Mouse (Mus musculus) left cerebral cortex, postnatal 25 days (tissue): ENCODE results near the gene 1700010B08Rik. TPM values are rescaled to one million over a fixed set of nuclear protein-coding genes. Genes with fewer than 3 reads are reported as not detected.
"Not testable (repeated sequence)": the region's sequence is repeated elsewhere in the genome, so short reads cannot be mapped to it uniquely, and the experiment has no call there.

Source experiments
- DNase-seq, 2 experiments: peaks; one replicate each; pipeline ENCODE4 v3.0.0; 2022; ENCODE audit warnings: low spot score in 2 of 2, mixed read lengths in 1 of 2
- intact Hi-C: fragments of 180-260 bp; cut with DNase I; formaldehyde crosslinking; loops from one replicate; pipeline ENCODE4 v1.15.1; 2025
- total RNA-seq, 2 experiments: library from RNA; stranded (reverse); gene quantifications; 2 replicates each; pipeline ENCODE4 v1.2.3; 2021

The 1700010B08Rik gene
- total RNA-seq: not detected

- intact Hi-C loops, DNase-seq: not testable (repeated sequence)
Observed at GRCm38 (mm10) chr2:173719115-173719514, at the start of gene 1700010B08Rik. TSS of gene 1700010B08Rik (plus strand) at chr2:173719415.

DNA sequence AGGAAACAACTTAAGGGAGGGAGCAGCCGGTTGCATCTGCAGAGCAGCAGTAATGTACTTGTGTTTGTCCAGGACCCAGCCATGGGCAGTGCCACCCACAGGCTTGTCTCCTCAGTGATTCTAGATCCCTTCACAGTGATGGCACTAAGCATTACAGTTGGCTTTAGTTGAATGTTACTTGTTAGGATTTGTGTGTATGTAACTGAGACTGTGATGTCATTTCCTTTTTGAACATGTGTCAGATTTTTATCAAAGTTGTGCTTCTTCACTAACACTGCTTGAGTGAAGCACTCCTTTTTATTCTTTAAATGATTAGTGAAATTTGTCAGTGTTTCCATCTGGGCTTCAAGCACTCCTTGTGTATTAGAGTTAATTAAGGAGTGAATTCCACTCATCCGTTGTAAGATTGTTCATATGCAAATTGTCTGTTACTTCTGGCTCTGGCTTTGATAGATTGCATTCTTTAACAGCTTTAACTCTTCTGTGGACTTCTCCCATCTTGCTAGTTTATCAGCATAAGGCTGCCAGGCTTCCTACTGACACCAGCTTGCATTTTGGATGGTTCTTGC lies 46.8 kb upstream of the 1700010B08Rik start:
- DNase-seq: no peak
- intact Hi-C loops: no loop called here

GRCm38 (mm10) chr2:173673469-173673868 lies 45.7 kb upstream of the 1700010B08Rik start:
- DNase-seq: no peak
- intact Hi-C loops: no loop called here

DNA sequence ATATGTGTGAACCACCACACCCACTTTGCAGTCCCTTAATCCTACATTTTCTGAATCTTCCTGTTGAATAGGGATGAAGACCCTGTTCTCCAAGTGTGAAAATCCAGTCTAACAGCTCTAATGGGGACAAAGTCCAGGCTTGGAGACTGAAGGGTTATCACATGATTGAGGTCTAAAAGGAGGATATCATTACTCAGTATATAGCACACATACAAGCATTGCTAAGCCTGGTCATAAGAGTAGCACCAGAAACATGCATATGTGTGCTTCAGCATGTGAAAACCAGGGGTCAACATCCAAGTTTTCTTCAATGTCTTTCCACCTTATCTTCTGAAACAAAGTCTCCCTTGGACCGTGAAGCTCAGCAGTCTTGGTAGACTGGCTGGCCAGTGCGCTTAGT lies 40.6 kb upstream of the 1700010B08Rik start:
- intact Hi-C loops: no loop called here
- DNase-seq: no peak

GRCm38 (mm10) chr2:173679217-173679616 lies 40.0 kb upstream of the 1700010B08Rik start:
- DNase-seq: no peak
- intact Hi-C loops: no loop called here

GRCm38 (mm10) chr2:173680153-173680552 lies 39.1 kb upstream of the 1700010B08Rik start:
- DNase-seq: no peak
- intact Hi-C loops: no loop called here

DNA sequence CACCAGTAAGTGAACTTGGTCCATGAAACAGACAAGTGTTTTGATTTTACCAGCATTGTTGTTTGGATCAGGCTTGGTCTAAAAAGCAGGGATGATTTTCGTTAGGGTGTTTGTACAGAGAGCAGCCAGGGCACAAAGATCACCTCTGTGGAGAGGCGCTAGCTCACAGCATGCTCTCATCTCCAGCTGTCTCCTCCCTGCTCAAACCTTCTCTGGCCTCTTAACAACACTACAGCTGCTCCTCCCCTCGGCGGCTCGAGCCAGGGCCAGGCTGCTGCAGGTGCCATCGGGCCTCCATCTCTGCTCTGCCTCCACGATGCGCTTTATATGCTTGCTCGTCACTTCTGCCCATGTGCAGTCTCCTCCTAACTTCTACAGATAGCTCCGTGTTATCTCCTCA lies 36.4 kb upstream of the 1700010B08Rik start:
- intact Hi-C loops: no loop called here

GRCm38 (mm10) chr2:173685781-173686361 lies 33.3 kb upstream of the 1700010B08Rik start:
- no peak for DNase-seq
- intact Hi-C loops: no loop called here

More for the DNA sequence above, 36.4 kb upstream of the 1700010B08Rik start:
- no peak for DNase-seq

DNA sequence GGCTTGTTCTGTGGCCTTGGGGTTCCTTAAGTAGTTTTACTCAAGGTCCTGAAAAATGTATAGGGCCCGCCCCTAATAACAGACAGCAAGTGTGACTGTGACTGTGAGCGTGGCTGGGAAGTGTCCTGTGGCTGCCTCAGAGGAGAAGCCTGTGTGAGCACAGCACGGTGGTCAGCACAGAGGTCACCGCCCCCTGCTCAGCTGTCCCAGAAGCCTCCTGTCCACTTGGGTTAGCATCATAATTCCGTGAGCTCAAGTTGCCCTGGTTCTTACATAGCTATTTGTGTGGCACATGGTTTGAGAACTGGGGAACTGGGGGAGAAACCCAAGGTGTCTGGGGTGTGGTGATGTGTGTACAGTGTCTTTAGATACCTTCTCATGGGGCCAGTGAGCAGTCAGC lies 31.9 kb upstream of the 1700010B08Rik start:
- intact Hi-C loops: no loop called here
- no peak for DNase-seq

DNA sequence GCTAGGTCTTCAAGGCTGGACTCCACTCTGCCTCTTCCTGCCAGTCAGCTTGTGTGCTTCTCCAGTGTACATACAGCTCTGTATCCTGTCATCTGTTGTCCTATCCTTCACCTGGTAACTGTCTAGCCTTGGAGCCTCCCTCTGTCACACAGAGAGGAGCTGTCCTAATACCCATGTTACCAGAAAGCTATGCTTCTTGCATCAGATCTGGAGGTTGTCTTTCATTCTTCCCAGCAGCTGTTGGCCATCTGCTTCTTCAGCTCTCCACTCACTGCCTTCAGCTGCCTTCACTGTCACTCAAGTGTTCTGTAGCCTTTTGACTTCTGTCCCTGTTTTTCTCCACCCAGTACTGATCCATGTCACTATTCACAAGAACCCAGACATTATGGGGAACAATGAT lies 29.4 kb upstream of the 1700010B08Rik start:
- DNase-seq: no peak
- intact Hi-C loops: no loop called here

DNA sequence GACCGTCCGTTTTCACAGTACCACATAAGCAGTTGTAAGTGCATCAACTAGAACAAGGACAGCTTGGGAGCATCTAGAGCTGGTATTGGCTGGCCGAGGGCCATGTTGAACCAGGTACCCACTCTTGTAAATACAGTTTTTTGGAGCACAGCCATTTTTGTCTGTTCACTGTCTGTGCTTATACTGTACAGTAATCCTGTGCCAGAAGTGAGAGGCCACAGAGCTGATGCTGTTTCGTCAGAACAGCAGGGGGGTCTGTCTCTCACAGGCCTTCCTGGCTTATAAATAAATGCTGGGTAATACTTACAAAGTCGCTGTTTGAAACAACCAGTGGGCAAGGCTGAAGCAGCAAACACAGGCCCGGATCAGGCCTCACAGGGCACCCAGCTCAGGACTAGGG lies 27.5 kb upstream of the 1700010B08Rik start:
- intact Hi-C loops: no loop called here
- no peak for DNase-seq

- intact Hi-C loops: no loop called here
Observed at GRCm38 (mm10) chr2:173692693-173693092, 26.5 kb upstream of the 1700010B08Rik start.

DNA sequence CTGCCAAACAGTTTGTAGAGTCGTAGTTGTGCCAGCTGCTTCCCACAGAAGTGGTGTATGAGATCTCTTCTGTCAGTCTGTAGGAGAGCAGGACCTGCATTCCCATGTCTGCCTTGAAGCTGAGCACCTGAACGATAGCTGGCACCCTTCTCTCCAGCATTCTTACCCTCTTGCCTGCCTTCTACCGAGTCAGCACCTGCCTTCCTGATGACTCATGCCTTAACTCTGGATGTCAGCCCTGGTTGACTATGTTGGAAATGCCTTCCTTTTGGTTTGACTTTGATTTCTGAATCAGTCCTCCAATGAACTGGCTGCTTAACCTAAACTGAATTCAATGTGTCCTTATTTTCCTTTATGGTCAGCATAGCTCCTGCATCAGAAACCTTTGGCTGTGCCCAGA lies 20.4 kb upstream of the 1700010B08Rik start:
- peak in 1 of 2 experiments; percentile 27 for DNase-seq
- intact Hi-C loops: no loop called here

More at GRCm38 (mm10) chr2:173692693-173693092, 26.5 kb upstream of the 1700010B08Rik start:
- no peak for DNase-seq

GRCm38 (mm10) chr2:173702096-173702866 lies 16.9 kb upstream of the 1700010B08Rik start:
- intact Hi-C loops: no loop called here
- peak in 1 of 2 experiments; percentile 12 for DNase-seq

DNA sequence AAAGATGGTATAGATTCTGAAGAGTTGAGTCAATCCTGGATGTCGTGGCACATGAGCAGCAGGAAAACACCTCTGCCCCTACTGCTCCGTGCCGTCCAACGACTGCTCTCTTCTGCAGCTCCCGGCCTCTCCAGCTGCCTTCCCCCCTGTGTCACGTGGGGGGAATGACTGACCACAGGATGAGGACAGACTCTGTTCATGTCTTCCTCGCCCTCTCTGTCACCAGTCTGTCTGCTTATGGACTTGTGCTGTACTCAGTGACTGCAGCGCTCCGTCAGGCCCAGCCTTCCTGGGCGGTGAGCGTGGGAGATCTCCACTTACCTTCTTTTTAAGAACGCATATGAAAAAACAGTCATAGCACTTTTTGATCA lies 16.4 kb upstream of the 1700010B08Rik start:
- intact Hi-C loops: no loop called here
- DNase-seq: no peak

DNA sequence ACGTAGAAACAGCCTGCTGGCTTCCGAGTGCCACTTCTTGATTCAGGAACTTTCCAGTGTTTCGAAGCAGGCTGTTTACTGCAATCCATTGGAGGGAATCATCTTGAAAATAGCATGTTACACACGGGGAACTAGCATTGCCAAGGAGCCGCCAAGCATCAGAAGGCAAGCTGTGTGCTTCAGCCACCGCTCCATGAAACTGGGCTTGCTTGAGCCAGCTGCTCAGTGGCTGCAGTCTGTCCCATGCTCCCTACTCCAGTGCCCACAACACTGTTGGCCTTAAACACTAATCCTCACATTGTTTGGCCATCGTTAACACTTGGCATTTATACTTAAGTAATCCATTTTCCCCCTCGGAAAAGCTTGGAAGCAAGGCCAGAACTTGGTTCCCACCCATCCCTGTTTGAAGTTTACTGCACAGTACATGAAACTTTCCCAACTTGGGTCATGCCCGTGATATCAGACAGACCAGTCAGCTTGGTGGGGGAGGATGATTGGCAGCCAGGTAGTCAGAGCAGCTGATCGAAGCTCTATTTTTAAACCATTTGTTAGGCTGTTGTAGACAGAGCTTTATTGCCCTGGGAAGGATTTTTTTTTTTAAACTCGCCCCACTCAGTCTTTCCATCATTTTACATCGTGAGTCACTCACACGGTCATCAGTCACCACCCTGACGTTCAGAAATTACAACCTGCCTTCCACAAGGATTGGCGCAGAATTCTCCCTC lies 13.2 kb upstream of the 1700010B08Rik start:
- intact Hi-C loops: no loop called here
- no peak for DNase-seq

DNA sequence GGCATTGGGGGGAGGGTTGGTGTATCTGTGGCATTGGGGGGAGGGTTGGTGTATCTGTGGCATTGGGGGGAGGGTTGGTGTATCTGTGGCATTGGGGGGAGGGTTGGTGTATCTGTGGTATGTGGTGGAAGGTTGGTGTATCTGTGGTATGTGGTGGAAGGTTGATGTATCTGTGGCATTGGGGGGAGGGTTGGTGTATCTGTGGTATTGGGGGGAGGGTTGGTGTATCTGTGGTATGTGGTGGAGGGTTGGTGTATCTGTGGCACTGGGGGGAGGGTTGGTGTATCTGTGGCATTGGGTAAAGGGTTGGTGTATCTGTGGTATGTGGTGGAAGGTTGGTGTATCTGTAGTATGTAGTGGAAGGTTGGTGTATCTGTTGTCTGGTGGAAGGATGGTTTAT lies 11.6 kb upstream of the 1700010B08Rik start:
- intact Hi-C loops: not testable (repeated sequence)

DNA sequence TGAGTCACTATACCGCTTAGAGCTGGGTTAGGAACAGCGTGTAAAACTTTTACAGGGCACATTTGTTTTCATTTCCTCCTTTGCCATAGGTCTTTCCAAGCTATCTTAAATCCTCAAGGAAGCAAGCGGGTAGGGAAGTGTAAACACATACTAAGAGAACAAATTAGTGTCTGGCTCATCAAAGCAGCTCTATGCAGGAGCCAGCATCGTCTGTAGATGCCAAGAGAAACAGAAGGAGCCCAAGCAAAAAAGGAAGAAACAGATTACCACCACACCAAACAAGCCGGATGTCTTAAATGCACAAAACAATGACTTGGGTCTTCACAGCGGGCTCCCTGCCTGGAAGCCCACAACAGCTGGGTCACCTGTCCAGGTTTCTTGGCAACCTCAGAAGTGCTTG lies 9.0 kb upstream of the 1700010B08Rik start:
- DNase-seq: peak in 1 of 2 experiments; percentile 5
- intact Hi-C loops: no loop called here

More for the DNA sequence above, 11.6 kb upstream of the 1700010B08Rik start:
- not testable (repeated sequence) for DNase-seq

DNA sequence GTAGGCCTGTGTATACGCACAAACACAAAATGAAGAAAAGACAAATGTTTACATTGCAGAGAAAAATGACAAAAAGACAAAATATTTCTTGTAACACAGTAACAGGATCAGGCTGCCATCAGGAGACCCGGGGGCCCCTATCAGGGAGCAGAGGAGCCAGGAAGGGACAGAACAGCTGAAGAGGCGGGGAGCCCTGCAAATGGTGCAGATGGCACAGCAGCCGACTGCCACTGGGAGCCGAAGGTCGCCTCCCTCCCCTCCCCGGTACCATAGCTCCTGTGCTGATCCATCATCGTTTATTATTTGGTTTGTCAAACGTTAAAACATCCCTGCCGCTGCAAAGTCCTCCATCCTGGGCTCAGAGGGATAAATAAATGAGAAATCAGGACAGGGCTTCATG lies 6.6 kb upstream of the 1700010B08Rik start:
- intact Hi-C loops: no loop called here
- DNase-seq: no peak

- intact Hi-C loops: no loop called here
- no peak for DNase-seq
Observed at GRCm38 (mm10) chr2:173713241-173713640, 6.0 kb upstream of the 1700010B08Rik start.
